Mouse (Mus musculus): ENCODE data around the gene Guca2a. TPM values are rescaled to one million over a fixed set of nuclear protein-coding genes. Genes with fewer than 3 reads are reported as not detected.
A peak's percentile ranks its signal among the peaks of the same experiment; 100 is the strongest.
"Not testable (repeated sequence)": the region's sequence is repeated elsewhere in the genome, so short reads cannot be mapped to it uniquely, and the experiment has no call there.

The Guca2a gene
- total RNA-seq (2021): not detected

GRCm38 (mm10) chr4:119637176-119637845 lies at the start of gene Guca2a:
TSS of gene Guca2a (plus strand) at chr4:119637704.
- no peak for DNase-seq

- DNase-seq: no peak
These were observed 49.5 kb upstream of the Guca2a start for GRCm38 (mm10) chr4:119588037-119588436.

GRCm38 (mm10) chr4:119589423-119589822 lies 48.1 kb upstream of the Guca2a start:
- DNase-seq: no peak

- no peak for DNase-seq
These were observed 47.5 kb upstream of the Guca2a start for GRCm38 (mm10) chr4:119590027-119590426.

- no peak for DNase-seq
These were observed 45.0 kb upstream of the Guca2a start for GRCm38 (mm10) chr4:119592479-119592878.

- DNase-seq: no peak
These were observed 43.2 kb upstream of the Guca2a start for GRCm38 (mm10) chr4:119594331-119594730.

GRCm38 (mm10) chr4:119599605-119600004 lies 37.9 kb upstream of the Guca2a start:
- no peak for DNase-seq

- no peak for DNase-seq
These were observed 28.0 kb upstream of the Guca2a start for GRCm38 (mm10) chr4:119609488-119609887.

- DNase-seq: no peak
These were observed 23.4 kb upstream of the Guca2a start for GRCm38 (mm10) chr4:119614078-119614477.

GRCm38 (mm10) chr4:119614724-119615123 lies 22.8 kb upstream of the Guca2a start:
- DNase-seq: no peak

GRCm38 (mm10) chr4:119626081-119626645 lies 11.3 kb upstream of the Guca2a start:
- DNase-seq: no peak

- DNase-seq: no peak
These were observed 10.6 kb upstream of the Guca2a start for GRCm38 (mm10) chr4:119626876-119627275.

- DNase-seq: no peak
These were observed 10.2 kb upstream of the Guca2a start for GRCm38 (mm10) chr4:119627317-119627716.

GRCm38 (mm10) chr4:119628363-119628762 lies 9.1 kb upstream of the Guca2a start:
- DNase-seq: not testable (repeated sequence)

- peak; percentile 69 for DNase-seq
These were observed 6.2 kb upstream of the Guca2a start for GRCm38 (mm10) chr4:119631115-119631919.

- DNase-seq: no peak
These were observed 4.8 kb upstream of the Guca2a start for GRCm38 (mm10) chr4:119632721-119633120.

GRCm38 (mm10) chr4:119633342-119633741 lies 4.2 kb upstream of the Guca2a start:
- DNase-seq: no peak

- no peak for DNase-seq
These were observed 3.6 kb upstream of the Guca2a start for GRCm38 (mm10) chr4:119633948-119634347.

GRCm38 (mm10) chr4:119634908-119635660 lies 2.4 kb upstream of the Guca2a start:
- no peak for DNase-seq

GRCm38 (mm10) chr4:119635686-119636085 lies 1.8 kb upstream of the Guca2a start:
- DNase-seq: peak; percentile 6

- no peak for DNase-seq
These were observed 773 bp upstream of the Guca2a start for GRCm38 (mm10) chr4:119636731-119637130.

- peak; percentile 3 for DNase-seq
These were observed 442 bp downstream of the Guca2a start for GRCm38 (mm10) chr4:119637946-119638345.

- DNase-seq: peak; percentile 4
These were observed 1.2 kb downstream of the Guca2a start for GRCm38 (mm10) chr4:119638656-119639055.

All from heart, postnatal 4 days (tissue).